In the genomic region with DNA sequence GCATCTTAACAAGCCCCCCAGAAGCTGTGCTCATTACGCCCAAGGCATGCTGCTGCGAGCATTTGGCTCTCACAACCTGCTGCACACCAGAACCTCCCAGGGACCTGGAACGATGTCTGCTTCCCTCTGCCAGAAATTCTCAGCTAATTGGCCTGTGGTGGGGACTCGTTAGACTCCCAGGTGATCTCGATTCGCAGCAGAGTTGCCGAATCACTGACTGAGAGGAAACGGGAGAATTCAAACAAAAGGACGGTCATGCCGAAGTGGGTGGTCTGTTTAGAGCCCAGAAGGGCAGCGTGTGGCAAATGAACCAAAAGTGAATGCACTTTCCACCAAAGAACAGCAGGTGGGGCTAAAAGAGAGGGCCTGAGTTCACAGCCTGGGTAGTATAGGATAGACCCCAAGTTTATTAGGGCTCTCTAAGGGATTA, we compare ENCODE assay signal across 9 mouse cellular contexts.
A peak's percentile ranks its signal among the peaks of the same experiment; 100 is the strongest.
DNase-seq lines count a peak whose midpoint lies in the region; ATAC-seq and TF ChIP-seq lines count a peak whose summit lies in the region.
"Had no signal": no experiment of that assay in that cellular context is flagged by ENCODE, and none has a peak within 500 bp of the region (broad histone marks: within the 10 kb centered on the region; RNA-seq: fewer than 3 reads in every experiment).

No protein-coding gene starts in this region.

- H3K36me3 ChIP-seq in liver, embryonic 14.5 days (replicated peaks; ENCODE audit: control insufficient read depth, insufficient read depth, low read depth) = no peaks in the 10 kb centered on the region
- no peaks in the 10 kb centered on the region for H3K36me3 ChIP-seq in liver, embryonic 12.5 days
- no peaks in the 10 kb centered on the region for H3K36me3 ChIP-seq in forebrain, embryonic 16.5 days (ENCODE audit: control insufficient read depth, insufficient read depth)
- no peaks in the 10 kb centered on the region for H3K36me3 ChIP-seq in neural tube, embryonic 15.5 days
- no peaks in the 10 kb centered on the region for H3K36me3 ChIP-seq in kidney, adult 2 months (ENCODE audit: control insufficient read depth, insufficient read depth, low read length)

- no peak overlapping the region for H3K9ac ChIP-seq in liver, embryonic 14.5 days (replicated peaks)
- H3K9ac ChIP-seq in liver, embryonic 12.5 days = no peak overlapping the region
- no peak overlapping the region for H3K9ac ChIP-seq in forebrain, embryonic 16.5 days (replicated peaks; ENCODE audit: low read depth, low read length)
- no peak overlapping the region for H3K9ac ChIP-seq in neural tube, embryonic 15.5 days (replicated peaks)

- WGBS in liver, embryonic 14.5 days (ENCODE audit: insufficient replicate concordance) = 27% methylated on average over 11 of the region's 11 CpGs
- 22% methylated on average over 11 of the region's 11 CpGs for WGBS in liver, embryonic 12.5 days (ENCODE audit: insufficient replicate concordance)
- 8% methylated on average over 11 of the region's 11 CpGs for WGBS in forebrain, embryonic 16.5 days
- WGBS in neural tube, embryonic 15.5 days = 10% methylated on average over 11 of the region's 11 CpGs
- 17% methylated on average over 11 of the region's 11 CpGs for WGBS in kidney, adult 2 months

- H3K4me3 ChIP-seq in liver, embryonic 14.5 days (ENCODE audit: insufficient read depth in 1 of 2, low read depth in 2 of 2, low read length in 2 of 2) = no peak overlapping the region
- H3K4me3 ChIP-seq in liver, embryonic 12.5 days = no peak overlapping the region
- H3K4me3 ChIP-seq in forebrain, embryonic 16.5 days (replicated peaks; ENCODE audit: low read length) = no peak overlapping the region
- no peak overlapping the region for H3K4me3 ChIP-seq in neural tube, embryonic 15.5 days (replicated peaks)
- no peak overlapping the region for H3K4me3 ChIP-seq in kidney, adult 2 months (ENCODE audit: insufficient read depth, low read depth, low read length)

- ATAC-seq in liver, embryonic 14.5 days (ENCODE audit: insufficient read depth) = no peak
- ATAC-seq in liver, embryonic 12.5 days = no peak
- peak; percentile 50; the same call in 1 of the 2 replicates for ATAC-seq in forebrain, embryonic 16.5 days
- ATAC-seq in neural tube, embryonic 15.5 days (ENCODE audit: low FRiP score) = peak; percentile 14; the same call in 1 of the 2 replicates

- no peaks in the 10 kb centered on the region for H3K9me3 ChIP-seq in liver, embryonic 14.5 days (ENCODE audit: control insufficient read depth, low read length)
- peaks cover 6% of the 10 kb centered on the region; the same call in 1 of the 2 replicates for H3K9me3 ChIP-seq in liver, embryonic 12.5 days (replicated peaks)
- peaks cover 4% of the 10 kb centered on the region; the same call in 1 of the 2 replicates for H3K9me3 ChIP-seq in forebrain, embryonic 16.5 days (ENCODE audit: control insufficient read depth, low read length)
- H3K9me3 ChIP-seq in neural tube, embryonic 15.5 days (replicated peaks) = no peaks in the 10 kb centered on the region

- TF ChIP-seq EP300 in liver, embryonic 14.5 days (IDR thresholded peaks at IDR 0.05; ENCODE audit: low read depth) = no peak

- H3K27me3 ChIP-seq in liver, embryonic 14.5 days (ENCODE audit: control insufficient read depth, insufficient read depth, low read length) = no peaks in the 10 kb centered on the region
- H3K27me3 ChIP-seq in liver, embryonic 12.5 days (replicated peaks) = peaks cover 2% of the 10 kb centered on the region; the same call in 1 of the 2 replicates
- H3K27me3 ChIP-seq in forebrain, embryonic 16.5 days (replicated peaks; ENCODE audit: control insufficient read depth, insufficient read depth, low read length) = no peaks in the 10 kb centered on the region
- no peaks in the 10 kb centered on the region for H3K27me3 ChIP-seq in neural tube, embryonic 15.5 days (replicated peaks)
- H3K27me3 ChIP-seq in kidney, adult 2 months (replicated peaks; ENCODE audit: control insufficient read depth, insufficient read depth, low read length) = no peaks in the 10 kb centered on the region

- DNase-seq in liver, embryonic 14.5 days (ENCODE audit: low read depth in 3 of 3, low spot score in 3 of 3) = no peak
- peak; percentile 56 for DNase-seq in cerebellum, adult 11 months
- no peak for DNase-seq in kidney, adult 2 months
- no peak for DNase-seq in right cerebral cortex, postnatal 14 days
- no peak for DNase-seq in kidney, postnatal 10 days

- H3K27ac ChIP-seq in liver, embryonic 14.5 days = no peak overlapping the region
- no peak overlapping the region for H3K27ac ChIP-seq in liver, embryonic 12.5 days
- no peak overlapping the region for H3K27ac ChIP-seq in forebrain, embryonic 16.5 days (ENCODE audit: low read length)
- no peak overlapping the region for H3K27ac ChIP-seq in neural tube, embryonic 15.5 days (replicated peaks)
- no peak overlapping the region for H3K27ac ChIP-seq in kidney, adult 2 months (ENCODE audit: insufficient read depth, low read depth, low read length)
- H3K27ac ChIP-seq: macrophage had no signal

- no peak overlapping the region for H3K4me2 ChIP-seq in liver, embryonic 14.5 days (ENCODE audit: low read depth)
- no peak overlapping the region for H3K4me2 ChIP-seq in liver, embryonic 12.5 days
- H3K4me2 ChIP-seq in forebrain, embryonic 16.5 days (ENCODE audit: low read length) = peak overlapping the region; percentile 11; the same call in 1 of the 2 replicates
- H3K4me2 ChIP-seq in neural tube, embryonic 15.5 days = peak overlapping the region; percentile 16; the same call in 1 of the 2 replicates

- no peak for TF ChIP-seq POLR2A in kidney, adult 2 months (IDR thresholded peaks at IDR 0.05; ENCODE audit: low read depth, low read length)

- no peaks in the 10 kb centered on the region for H3K4me1 ChIP-seq in liver, embryonic 14.5 days (replicated peaks; ENCODE audit: control insufficient read depth in 2 of 2, insufficient read depth in 2 of 2, low read length in 1 of 2)
- H3K4me1 ChIP-seq in liver, embryonic 12.5 days = no peaks in the 10 kb centered on the region
- peaks cover 9% of the 10 kb centered on the region; the same call in 1 of the 2 replicates for H3K4me1 ChIP-seq in forebrain, embryonic 16.5 days (replicated peaks; ENCODE audit: control insufficient read depth, insufficient read depth, low read length)
- H3K4me1 ChIP-seq in neural tube, embryonic 15.5 days = peaks cover 7% of the 10 kb centered on the region
- no peaks in the 10 kb centered on the region for H3K4me1 ChIP-seq in kidney, adult 2 months (ENCODE audit: control insufficient read depth, insufficient read depth, low read length)

- 0 out of 2 replicates have a peak, but pooled peaks have one; percentile 11 for TF ChIP-seq CTCF in liver, embryonic 14.5 days (IDR thresholded peaks at IDR 0.05; ENCODE audit: low read depth)
- TF ChIP-seq CTCF in kidney, adult 2 months (conservative IDR thresholded peaks at IDR 0.05; ENCODE audit: insufficient read depth, insufficient read length, low read depth, low read length) = no peak

Comparison
In these comparisons a context has a peak if more than half of its experiments do, and no peak if none do; other contexts are left out.
1. ATAC-seq: peak in forebrain, embryonic 16.5 days (single experiment) and neural tube, embryonic 15.5 days (single experiment); none in liver, embryonic 14.5 days (single experiment) and liver, embryonic 12.5 days (single experiment).
2. H3K4me2 ChIP-seq: peak in forebrain, embryonic 16.5 days (single experiment) and neural tube, embryonic 15.5 days (single experiment); none in liver, embryonic 14.5 days (single experiment) and liver, embryonic 12.5 days (single experiment).